Mouse (Mus musculus) central nervous system, embryonic 18 days (tissue): ENCODE results near the gene Hist1h2ai. TPM values are rescaled to one million over a fixed set of nuclear protein-coding genes. Genes with fewer than 3 reads are reported as not detected.

Experiments used
- polyA plus RNA-seq: library from polyadenylated mRNA; depleted of rRNA; stranded (reverse); fragments of >200 nt; gene quantifications from 2 replicates; pipeline ENCODE4 v1.2.3, GENCODE M21; 2012; rRNA removed

Gene Hist1h2ai
- 3.4 and 7.2 TPM in 2 replicates for polyA plus RNA-seq

DNA sequence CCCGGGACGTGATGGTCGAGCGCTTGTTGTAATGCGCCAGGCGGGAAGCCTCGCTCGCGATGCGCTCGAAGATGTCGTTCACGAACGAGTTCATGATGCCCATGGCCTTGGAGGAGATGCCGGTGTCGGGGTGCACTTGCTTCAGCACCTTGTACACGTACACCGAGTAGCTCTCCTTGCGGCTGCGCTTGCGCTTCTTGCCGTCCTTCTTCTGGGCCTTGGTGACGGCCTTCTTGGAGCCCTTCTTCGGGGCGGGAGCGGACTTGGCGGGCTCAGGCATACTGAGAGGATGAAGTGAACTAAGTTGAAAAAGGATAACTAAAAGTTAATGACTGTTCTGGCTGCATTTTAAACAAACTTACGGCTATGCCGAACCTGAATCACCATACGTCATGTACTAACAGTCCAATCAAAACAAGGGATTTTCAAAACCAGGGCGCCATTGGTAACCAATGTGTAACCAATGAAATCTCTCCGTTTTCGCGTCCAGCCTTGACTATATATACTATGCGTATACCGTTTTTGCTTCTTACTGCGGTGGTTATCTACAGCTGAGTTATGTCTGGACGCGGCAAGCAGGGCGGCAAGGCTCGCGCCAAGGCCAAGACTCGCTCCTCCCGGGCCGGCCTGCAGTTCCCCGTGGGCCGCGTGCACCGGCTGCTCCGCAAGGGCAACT, at the start of gene Hist1h2ai, which contains the start of gene Hist1h2bl:
Hist1h2ai (plus strand) TSS at position 559 of the 676 bp plus-strand sequence.
Hist1h2bl (minus strand) TSS at position 280 of the 676 bp plus-strand sequence.

GRCm38 (mm10) chr13:21677305-21677704, 38.9 kb upstream of the Hist1h2ai start, which contains the start of gene Olfr1360:
Olfr1360 (minus strand) TSS chr13:21677405.

GRCm38 (mm10) chr13:21697811-21698210, 18.4 kb upstream of the Hist1h2ai start, which contains the start of gene Olfr1359:
Olfr1359 (plus strand) TSS chr13:21698111.

GRCm38 (mm10) chr13:21717397-21718357, 1.5 kb downstream of the Hist1h2ai start, which contains the start of gene Hist1h3h:
Hist1h3h (plus strand) TSS chr13:21717659.

GRCm38 (mm10) chr13:21721757-21722372, 5.6 kb downstream of the Hist1h2ai start, which contains the start of gene Hist1h2bm:
Hist1h2bm (plus strand) TSS chr13:21722044.

DNA sequence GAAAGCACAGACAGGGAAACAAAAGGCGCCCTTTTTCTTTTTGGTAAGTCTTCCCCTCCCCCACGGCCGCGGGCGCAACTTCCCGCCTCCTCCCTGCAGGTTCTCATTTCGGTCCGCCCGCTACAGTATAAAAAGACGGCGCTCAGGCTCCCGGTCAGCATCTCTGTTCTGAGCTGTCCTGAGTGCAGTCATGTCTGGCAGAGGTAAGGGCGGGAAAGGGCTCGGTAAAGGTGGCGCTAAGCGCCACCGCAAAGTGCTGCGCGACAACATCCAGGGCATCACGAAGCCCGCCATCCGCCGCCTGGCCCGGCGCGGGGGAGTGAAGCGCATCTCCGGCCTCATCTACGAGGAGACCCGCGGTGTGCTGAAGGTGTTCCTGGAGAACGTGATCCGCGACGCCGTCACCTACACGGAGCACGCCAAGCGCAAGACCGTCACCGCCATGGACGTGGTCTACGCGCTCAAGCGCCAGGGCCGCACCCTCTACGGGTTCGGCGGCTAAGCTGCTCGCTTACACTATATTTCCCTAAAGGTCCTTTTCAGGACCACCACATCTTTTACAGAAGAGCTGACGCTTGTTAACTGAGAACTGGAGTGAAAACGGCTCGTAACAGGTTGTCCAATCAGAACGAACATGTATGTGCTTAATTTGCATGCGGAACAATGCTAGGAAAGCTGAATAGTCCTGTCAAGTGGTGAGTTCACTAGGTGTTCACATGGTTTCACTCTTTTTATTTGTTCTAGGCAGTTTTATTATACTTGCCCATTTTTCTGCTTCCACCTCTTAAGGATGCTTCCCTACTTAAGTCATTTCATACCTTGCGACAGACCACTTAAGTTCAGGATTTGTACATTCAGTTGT, 18.9 kb downstream of the Hist1h2ai start, which contains the start of gene Hist1h4j:
Hist1h4j (plus strand) TSS at position 159 of the 862 bp plus-strand sequence.

GRCm38 (mm10) chr13:21750159-21751017, 34.2 kb downstream of the Hist1h2ai start, which contains the start of gene Hist1h4k:
Hist1h4k (minus strand) TSS chr13:21750505.

GRCm38 (mm10) chr13:21753524-21754285, 37.5 kb downstream of the Hist1h2ai start, which contains the start of the genes Hist1h2ak and Hist1h2bn:
Hist1h2ak (minus strand) TSS chr13:21753827.
Hist1h2bn (plus strand) TSS chr13:21754123.

Other genes starting within 250 kb of the Hist1h2ai start
- gene Nkapl, start 247.9 kb upstream of the Hist1h2ai start, polyA plus RNA-seq, result 0.78 and 0.91 TPM in 2 replicates
- gene Zkscan4, start 237.5 kb upstream of the Hist1h2ai start, polyA plus RNA-seq, result 6.5 and 7.1 TPM in 2 replicates
- gene Gm10065, start 237.0 kb upstream of the Hist1h2ai start, polyA plus RNA-seq, result not detected in 2 replicates
- gene AK157302, start 221.2 kb upstream of the Hist1h2ai start, polyA plus RNA-seq, result 0.43 and 0.57 TPM in 2 replicates
- 3.5 and 11.8 TPM in 2 replicates for gene Gm11273, start 215.0 kb upstream of the Hist1h2ai start, polyA plus RNA-seq
- gene Zkscan8, start 185.3 kb upstream of the Hist1h2ai start, polyA plus RNA-seq, result 7.2 and 7.3 TPM in 2 replicates
- gene Olfr1366, start 173.6 kb upstream of the Hist1h2ai start, polyA plus RNA-seq, result not detected in 2 replicates
- gene Olfr1535, start 156.5 kb upstream of the Hist1h2ai start, polyA plus RNA-seq, result not detected in 2 replicates
- not detected in 2 replicates for gene Olfr1364, start 134.7 kb upstream of the Hist1h2ai start, polyA plus RNA-seq
- gene Olfr1362, start 102.4 kb upstream of the Hist1h2ai start, polyA plus RNA-seq, result not detected in 2 replicates
- not detected in 2 replicates for gene Olfr11, start 73.9 kb upstream of the Hist1h2ai start, polyA plus RNA-seq
- gene Olfr1361, start 53.0 kb upstream of the Hist1h2ai start, polyA plus RNA-seq, result not detected in 2 replicates
- not detected in 2 replicates for gene Olfr1360, start 39.0 kb upstream of the Hist1h2ai start, polyA plus RNA-seq
- gene Olfr1359, start 18.3 kb upstream of the Hist1h2ai start, polyA plus RNA-seq, result not detected in 2 replicates
- 1.0 and 1.4 TPM in 2 replicates for gene Hist1h2bl, start 279 bp upstream of the Hist1h2ai start, polyA plus RNA-seq
- gene Hist1h3h, start 1.2 kb downstream of the Hist1h2ai start, polyA plus RNA-seq, result 7.7 and 8.9 TPM in 2 replicates
- gene Hist1h2bm, start 5.6 kb downstream of the Hist1h2ai start, polyA plus RNA-seq, result 2.3 and 3.4 TPM in 2 replicates
- 4.5 TPM in 2 replicates for gene Hist1h4j, start 18.6 kb downstream of the Hist1h2ai start, polyA plus RNA-seq
- gene Hist1h4k, start 34.1 kb downstream of the Hist1h2ai start, polyA plus RNA-seq, result 5.4 and 10.0 TPM in 2 replicates
- gene Hist1h2ak, start 37.4 kb downstream of the Hist1h2ai start, polyA plus RNA-seq, result 4.8 and 5.9 TPM in 2 replicates
- 1.6 and 3.0 TPM in 2 replicates for gene Hist1h2bn, start 37.7 kb downstream of the Hist1h2ai start, polyA plus RNA-seq
- gene Hist1h1b, start 64.2 kb downstream of the Hist1h2ai start, polyA plus RNA-seq, result 0.70 and 1.2 TPM in 2 replicates
- 6.0 and 8.7 TPM in 2 replicates for gene Hist1h3i, start 66.9 kb downstream of the Hist1h2ai start, polyA plus RNA-seq
- gene Hist1h2an, start 70.8 kb downstream of the Hist1h2ai start, polyA plus RNA-seq, result 1.2 and 1.3 TPM in 2 replicates
- gene Hist1h2bp, start 71.0 kb downstream of the Hist1h2ai start, polyA plus RNA-seq, result 0.28 and 0.64 TPM in 2 replicates
- gene Hist1h2bq, start 93.8 kb downstream of the Hist1h2ai start, polyA plus RNA-seq, result 1.2 and 3.8 TPM in 2 replicates
- gene Hist1h2ao, start 94.0 kb downstream of the Hist1h2ai start, polyA plus RNA-seq, result not detected in 2 replicates
- not detected in 2 replicates for gene Hist1h4m, start 95.3 kb downstream of the Hist1h2ai start, polyA plus RNA-seq
- gene Hist1h4n, start 115.8 kb downstream of the Hist1h2ai start, polyA plus RNA-seq, result 7.9 and 9.3 TPM in 2 replicates
- 8.6 and 10.7 TPM in 2 replicates for gene Hist1h2ap, start 117.1 kb downstream of the Hist1h2ai start, polyA plus RNA-seq
- 1.7 and 2.6 TPM in 2 replicates for gene Hist1h2br, start 117.3 kb downstream of the Hist1h2ai start, polyA plus RNA-seq
- gene Zfp184, start 228.7 kb downstream of the Hist1h2ai start, polyA plus RNA-seq, result 12.3 and 13.4 TPM in 2 replicates